Mouse (Mus musculus) stomach, postnatal 0 days (tissue): ENCODE results near the gene Acsl1. TPM values are rescaled to one million over a fixed set of nuclear protein-coding genes. Genes with fewer than 3 reads are reported as not detected.

Experiments
- ATAC-seq: fragments of 200-750 bp; cut with Nextera tagmentation; 2 replicates; pipeline ENCODE4 v1.8.0; 2017; ENCODE audit not compliant: low FRiP score, low TSS enrichment
- DNase-seq: peaks from one replicate; pipeline ENCODE4 v3.0.0-alpha.2; 2016; ENCODE audit warnings: low spot score
- H3K27ac ChIP-seq: fragments of 300-500 bp; sonication (generic); replicated peaks from 2 replicates; pipeline ENCODE4 v1.5.1; 2014; ENCODE audit warnings: mild to moderate bottlenecking, control low read depth
- H3K27me3 ChIP-seq: fragments of 300-500 bp; sonication (generic); 2 replicates; pipeline ENCODE4 v1.6.1; 2014; ENCODE audit warnings: low read length; ENCODE audit not compliant: control insufficient read depth, insufficient read depth
- H3K36me3 ChIP-seq: fragments of 300-500 bp; sonication (generic); 2 replicates; pipeline ENCODE4 v1.6.1; 2014; ENCODE audit warnings: low read length, mixed read lengths; ENCODE audit not compliant: control insufficient read depth, insufficient read depth
- H3K4me1 ChIP-seq: fragments of 300-500 bp; sonication (generic); replicated peaks from 2 replicates; pipeline ENCODE4 v1.6.1; 2014; ENCODE audit warnings: antibody characterized with exemption; ENCODE audit not compliant: control insufficient read depth, insufficient read depth
- H3K4me2 ChIP-seq: fragments of 300-500 bp; sonication (generic); replicated peaks from 2 replicates; pipeline ENCODE4 v1.6.1; 2014; ENCODE audit warnings: low read depth, mild to moderate bottlenecking, control low read depth, moderate library complexity
- H3K4me3 ChIP-seq: fragments of 300-500 bp; sonication (generic); 2 replicates; pipeline ENCODE4 v1.5.1; 2014; ENCODE audit warnings: low read depth, low read length, control low read depth
- H3K9ac ChIP-seq: fragments of 300-500 bp; sonication (generic); 2 replicates; pipeline ENCODE4 v1.6.1; 2014; ENCODE audit warnings: mild to moderate bottlenecking, low read length, control low read depth, mixed read lengths
- H3K9me3 ChIP-seq: fragments of 300-500 bp; sonication (generic); 2 replicates; pipeline ENCODE4 v1.6.1; 2016; ENCODE audit warnings: low read length; ENCODE audit not compliant: control insufficient read depth
- CTCF ChIP-seq: IDR thresholded peaks from 2 replicates; pipeline ENCODE4 v1.5.1; 2016; ENCODE audit warnings: antibody characterized with exemption, low read depth, mild to moderate bottlenecking, moderate library complexity
- EP300 ChIP-seq: optimal IDR thresholded peaks from 2 replicates; pipeline ENCODE3; 2016; ENCODE audit warnings: antibody characterized with exemption
- WGBS: fragments of 180-500 bp; shearing (Covaris S2); extraction: QIAGEN DNeasy Blood & Tissue Kit; methylation state at CpG from one replicate; pipeline ENCODE4 v1.1.7; 2014; 5-methylcytosine and 5-hydroxymethylcytosine counted together
- polyA plus RNA-seq: library from polyadenylated mRNA; unstranded; fragments of >200 nt; fragmentation: Nextera tagmentation; extraction: Ambion mirVana; gene quantifications from 2 replicates; pipeline ENCODE4 v1.2.1, GENCODE M21; 2015

Gene Acsl1
- polyA plus RNA-seq, 1 experiment from 2014 or later = 47.5 TPM

GRCm38 (mm10) chr8:46484931-46485463 lies 14.2 kb downstream of the Acsl1 start:
- no peaks in the 10 kb centered on the region for H3K27me3 ChIP-seq
- ATAC-seq (no peak), DNase-seq (no peak)
- H3K9me3 ChIP-seq = no peaks in the 10 kb centered on the region
- H3K4me2 ChIP-seq = no peak overlapping the region
- 88% methylated on average over 8 of the region's 8 CpGs for WGBS
- no peak overlapping the region for H3K4me3 ChIP-seq
- no peaks in the 10 kb centered on the region; the same call in 1 of the 2 replicates for H3K4me1 ChIP-seq
- no peaks in the 10 kb centered on the region for H3K36me3 ChIP-seq
- H3K9ac ChIP-seq = no peak overlapping the region
- TF ChIP-seq EP300 (no peak), CTCF (no peak)
- H3K27ac ChIP-seq = no peak overlapping the region

GRCm38 (mm10) chr8:46488085-46488561 lies 17.3 kb downstream of the Acsl1 start:
- 21% methylated on average over 7 of the region's 7 CpGs for WGBS
- no peaks in the 10 kb centered on the region for H3K27me3 ChIP-seq
- 0 out of 2 replicates have a peak overlapping the region, but pooled peaks have one; percentile 13 for H3K27ac ChIP-seq
- no peaks in the 10 kb centered on the region for H3K9me3 ChIP-seq
- H3K4me1 ChIP-seq = no peaks in the 10 kb centered on the region
- no peak overlapping the region for H3K9ac ChIP-seq
- H3K4me2 ChIP-seq = no peak overlapping the region
- TF ChIP-seq CTCF = no peak
- TF ChIP-seq EP300 = no peak
- peak; percentile 34 for DNase-seq
- no peak for ATAC-seq
- no peak overlapping the region for H3K4me3 ChIP-seq
- no peaks in the 10 kb centered on the region for H3K36me3 ChIP-seq

- ATAC-seq (no peak), DNase-seq (no peak)
- no peaks in the 10 kb centered on the region for H3K36me3 ChIP-seq
- no peak for TF ChIP-seq CTCF
- no peak for TF ChIP-seq EP300
- no peak overlapping the region for H3K9ac ChIP-seq
- no peaks in the 10 kb centered on the region for H3K27me3 ChIP-seq
- WGBS = 60% methylated on average over 1 of the region's 1 CpGs
- H3K4me1 ChIP-seq = no peaks in the 10 kb centered on the region
- no peak overlapping the region for H3K27ac ChIP-seq
- no peak overlapping the region for H3K4me3 ChIP-seq
- no peak overlapping the region for H3K4me2 ChIP-seq
- H3K9me3 ChIP-seq = no peaks in the 10 kb centered on the region
Measured at GRCm38 (mm10) chr8:46489196-46489595, 18.4 kb downstream of the Acsl1 start.

GRCm38 (mm10) chr8:46490250-46490649 lies 19.4 kb downstream of the Acsl1 start:
- no peak for ATAC-seq
- Histone ChIP-seq H3K27me3 (no peaks in the 10 kb centered on the region), H3K4me2 (no peak overlapping the region), H3K9ac (no peak overlapping the region), H3K4me1 (no peaks in the 10 kb centered on the region), H3K27ac (0 out of 2 replicates have a peak overlapping the region, but pooled peaks have one; percentile 24), H3K4me3 (no peak overlapping the region), H3K36me3 (no peaks in the 10 kb centered on the region), H3K9me3 (no peaks in the 10 kb centered on the region)
- 64% methylated on average over 8 of the region's 8 CpGs for WGBS
- TF ChIP-seq CTCF (no peak), EP300 (no peak)
- no peak for DNase-seq

- Histone ChIP-seq H3K9me3 (no peaks in the 10 kb centered on the region), H3K36me3 (no peaks in the 10 kb centered on the region; the same call in 1 of the 2 replicates), H3K4me3 (no peak overlapping the region), H3K4me2 (peak overlapping the region; percentile 35), H3K9ac (no peak overlapping the region), H3K27me3 (no peaks in the 10 kb centered on the region), H3K4me1 (no peaks in the 10 kb centered on the region), H3K27ac (peak overlapping the region; percentile 45; the same call in 1 of the 2 replicates)
- 65% methylated on average over 6 of the region's 6 CpGs for WGBS
- no peak for TF ChIP-seq CTCF
- no peak for TF ChIP-seq EP300
- ATAC-seq = peak; percentile 75
- peak; percentile 54 for DNase-seq
Measured at GRCm38 (mm10) chr8:46490821-46491220, 20.0 kb downstream of the Acsl1 start.

GRCm38 (mm10) chr8:46493495-46494170 lies 22.8 kb downstream of the Acsl1 start:
- DNase-seq (no peak), ATAC-seq (no peak)
- no peak overlapping the region for H3K9ac ChIP-seq
- H3K27ac ChIP-seq = no peak overlapping the region
- no peak overlapping the region for H3K4me3 ChIP-seq
- H3K27me3 ChIP-seq = no peaks in the 10 kb centered on the region
- no peaks in the 10 kb centered on the region for H3K4me1 ChIP-seq
- H3K36me3 ChIP-seq = no peaks in the 10 kb centered on the region; the same call in 1 of the 2 replicates
- no peak overlapping the region for H3K4me2 ChIP-seq
- no peaks in the 10 kb centered on the region for H3K9me3 ChIP-seq
- 86% methylated on average over 11 of the region's 11 CpGs for WGBS
- no peak for TF ChIP-seq CTCF
- TF ChIP-seq EP300 = no peak
